ENCODE assay signal across 18 mouse cellular contexts in the genomic region with DNA sequence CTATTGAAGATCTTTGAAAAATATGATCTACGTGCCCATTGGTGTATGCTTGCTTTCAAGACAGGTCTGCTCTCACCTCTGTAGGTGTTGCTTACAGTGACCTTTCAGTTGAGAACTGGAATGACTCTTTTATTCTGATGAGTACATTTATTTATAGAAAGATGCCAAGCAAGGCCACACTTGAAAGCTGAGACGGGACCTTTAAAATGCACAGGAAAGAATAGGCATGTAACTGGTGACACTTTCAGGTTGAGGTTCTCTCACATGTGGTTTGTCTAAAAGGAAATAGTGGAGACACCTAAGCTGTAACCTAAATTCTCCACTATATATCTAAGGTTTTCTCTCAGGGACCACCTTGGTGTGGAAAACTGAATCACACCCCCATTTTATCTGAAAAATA.
DNase-seq lines count a peak whose midpoint lies in the region.
"Had no signal": no experiment of that assay in that cellular context is flagged by ENCODE, and none has a peak within 500 bp of the region (broad histone marks: within the 10 kb centered on the region; RNA-seq: fewer than 3 reads in every experiment).

No protein-coding gene starts in this region.

- DNase-seq in heart, adult 18-20 months: peak; percentile 0 to 2
- DNase-seq in heart, postnatal 36 days: no peak
- peak; percentile 76 for DNase-seq in CD4-positive helper T cell, adult 2 months (ENCODE audit: low read depth, low spot score)
- peak; percentile 59 for DNase-seq in T-cell, adult 2 months (ENCODE audit: low spot score)
- DNase-seq in natural killer cell, adult 2 months (ENCODE audit: low spot score in 2 of 2): peak; percentile 17 to 38
- no peak for DNase-seq in cerebellum, postnatal 14 days
- DNase-seq in kidney, adult 11 months: no peak
- DNase-seq: adrenal gland, postnatal 25 days; cerebellum, adult 11 months; cerebellum, postnatal 10 days; gastrocnemius, postnatal 36 days; kidney, postnatal 36 days; left cerebral cortex, postnatal 4 days; lung, embryonic 14.5 days; lung, postnatal 4 days; right cerebral cortex, adult 18-20 months; right cerebral cortex, postnatal 4 days; thymus, postnatal 36 days had no signal

- intact Hi-C loops in heart, postnatal 36 days (cut with DNase I): no loop called here

Comparison
In these comparisons a context has a peak if more than half of its experiments do, and no peak if none do; other contexts are left out.
1. DNase-seq: peak in heart, adult 18-20 months (2 of 2), CD4-positive helper T cell, adult 2 months (single experiment), T-cell, adult 2 months (single experiment) and natural killer cell, adult 2 months (2 of 2); none in heart, postnatal 36 days (0 of 2), cerebellum, postnatal 14 days (0 of 2) and kidney, adult 11 months (single experiment).